Mouse (Mus musculus) induced T-regulatory cell, adult 2 months (primary cell): Measurements from ENCODE around the gene Samt4.
"Not testable (repeated sequence)": the region's sequence is repeated elsewhere in the genome, so short reads cannot be mapped to it uniquely, and the experiment has no call there.

Experiments used
- DNase-seq: peaks from one replicate; pipeline ENCODE4 v3.0.0-alpha.2; 2012; ENCODE audit warnings: low read depth

The Samt4 gene

DNA sequence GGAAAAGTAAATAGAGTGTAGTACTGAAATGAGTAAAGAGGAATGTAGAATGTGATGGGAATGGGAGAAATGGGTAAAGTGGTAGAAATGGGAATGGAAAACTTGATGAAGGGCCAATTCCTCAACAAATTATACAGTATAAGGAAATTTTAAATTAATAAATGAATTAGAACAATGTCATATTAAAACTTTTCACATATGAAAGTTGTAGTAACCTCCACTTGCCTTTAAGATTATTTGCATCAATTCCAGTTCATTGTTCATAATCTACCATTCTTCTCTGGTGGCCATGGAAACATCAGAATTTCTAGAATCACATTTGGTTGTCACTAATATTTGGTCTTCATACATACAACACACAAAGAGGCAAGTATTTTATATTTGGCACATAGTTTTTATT, at the start of gene Samt4:
Samt4 (plus strand) TSS at position 301 of the 400 bp plus-strand sequence.
- DNase-seq = no peak

DNA sequence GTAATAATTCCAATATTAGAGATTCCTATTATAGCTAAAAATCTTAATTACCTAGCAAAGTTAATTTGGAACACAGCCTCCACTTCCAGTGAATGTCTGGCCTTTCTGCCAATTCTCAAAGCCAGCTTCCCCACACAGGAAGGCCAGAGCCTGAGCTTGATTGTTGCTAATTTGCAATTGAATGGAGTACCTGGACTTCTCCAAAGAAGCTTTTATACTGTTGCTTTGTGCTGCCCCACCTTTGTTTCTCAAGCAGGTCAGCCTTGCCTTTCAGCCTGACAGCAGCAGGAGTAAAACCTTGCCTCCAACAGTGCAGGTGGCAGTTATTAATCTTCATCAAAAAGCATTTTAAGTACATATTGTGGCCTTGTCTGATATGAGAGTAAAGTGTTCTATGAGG, 38.1 kb upstream of the Samt4 start:
- not testable (repeated sequence) for DNase-seq

DNA sequence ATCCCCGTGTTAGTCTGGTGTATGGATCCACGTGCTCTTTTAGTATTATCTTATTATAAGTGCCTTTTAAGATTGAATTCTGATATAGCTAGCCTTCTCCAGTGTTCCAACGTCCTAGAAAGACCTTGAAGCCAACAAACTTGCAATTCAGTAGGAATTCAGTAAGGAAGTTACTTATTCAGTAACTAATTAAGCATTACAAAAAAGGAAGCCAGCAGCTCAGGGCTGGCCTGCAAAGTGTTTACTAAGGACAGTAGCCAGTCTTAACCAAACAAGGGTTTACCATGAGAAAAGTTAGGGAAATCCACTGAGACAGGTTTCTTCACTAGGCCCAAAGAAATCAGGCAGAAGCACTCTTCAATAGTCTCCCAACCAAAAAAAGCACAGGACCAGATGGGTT, 13.4 kb upstream of the Samt4 start:
- DNase-seq = not testable (repeated sequence)
